Mouse (Mus musculus) neural tube, embryonic 14.5 days (tissue): Measurements from ENCODE around the gene Tatdn2. TPM values are rescaled to one million over a fixed set of nuclear protein-coding genes. Genes with fewer than 3 reads are reported as not detected.

Experiments
- ATAC-seq: fragments of 200-750 bp; cut with Nextera tagmentation; 2 replicates; pipeline ENCODE4 v1.8.0; 2017; ENCODE audit warnings: low read depth, mild to moderate bottlenecking, moderate TSS enrichment, moderate library complexity
- H3K27ac ChIP-seq: fragments of 300-500 bp; sonication (generic); 2 replicates; pipeline ENCODE4 v1.5.1; 2014; ENCODE audit warnings: low read depth, mild to moderate bottlenecking, control low read depth, low read length, moderate library complexity, mixed read lengths
- H3K27me3 ChIP-seq: fragments of 300-500 bp; sonication (generic); 2 replicates; pipeline ENCODE4 v1.6.1; 2014; ENCODE audit warnings: low read length; ENCODE audit not compliant: control insufficient read depth, insufficient read depth
- H3K36me3 ChIP-seq: fragments of 300-500 bp; sonication (generic); 2 replicates; pipeline ENCODE4 v1.6.1; 2014; ENCODE audit warnings: low read length, mixed read lengths; ENCODE audit not compliant: control insufficient read depth, insufficient read depth
- H3K4me1 ChIP-seq: fragments of 300-500 bp; sonication (generic); 2 replicates; pipeline ENCODE4 v1.6.1; 2014; ENCODE audit warnings: low read length; ENCODE audit not compliant: control insufficient read depth, insufficient read depth
- H3K4me2 ChIP-seq: fragments of 300-500 bp; sonication (generic); 2 replicates; pipeline ENCODE4 v1.6.1; 2014; ENCODE audit warnings: mild to moderate bottlenecking, low read depth, low read length, control low read depth
- H3K4me3 ChIP-seq: fragments of 300-500 bp; sonication (generic); 2 replicates; pipeline ENCODE4 v1.5.1; 2014; ENCODE audit warnings: low read depth, low read length, control low read depth, mixed read lengths
- H3K9ac ChIP-seq: fragments of 300-500 bp; sonication (generic); replicated peaks from 2 replicates; pipeline ENCODE4 v1.6.1; 2014; ENCODE audit warnings: low read depth, mild to moderate bottlenecking, control low read depth, low read length, mixed read lengths
- H3K9me3 ChIP-seq: fragments of 300-500 bp; sonication (generic); 2 replicates; pipeline ENCODE4 v1.6.1; 2016; ENCODE audit warnings: low read length; ENCODE audit not compliant: control insufficient read depth
- WGBS: fragments of 180-500 bp; shearing (Covaris S2); extraction: QIAGEN DNeasy Blood & Tissue Kit; methylation state at CpG from one replicate; pipeline ENCODE4 v1.1.7; 2014; 5-methylcytosine and 5-hydroxymethylcytosine counted together
- microRNA-seq: library from miRNA; unstranded; fragments of <30 nt; microRNA quantifications from one replicate; pipeline ENCODE4, GENCODE M21; 2016
- polyA plus RNA-seq: library from polyadenylated mRNA; unstranded; fragments of >200 nt; fragmentation: Nextera tagmentation; extraction: Ambion mirVana; gene quantifications from 2 replicates; pipeline ENCODE4 v1.2.1, GENCODE M21; 2014

Tatdn2 gene
- polyA plus RNA-seq, 1 experiment from 2014 or later = 2.0 TPM

- H3K27me3 ChIP-seq = no peaks in the 10 kb centered on the region; the same call in 1 of the 2 replicates
- H3K36me3 ChIP-seq = 0 out of 2 replicates have a peak, but pooled peaks cover 4% of the 10 kb centered on the region
- WGBS = 58% methylated on average over 1 of the region's 1 CpGs
- no peak overlapping the region for H3K4me2 ChIP-seq
- H3K9ac ChIP-seq = no peak overlapping the region
- H3K4me3 ChIP-seq = no peak overlapping the region
- no peak overlapping the region for H3K27ac ChIP-seq
- peaks cover 10% of the 10 kb centered on the region for H3K4me1 ChIP-seq
- H3K9me3 ChIP-seq = no peaks in the 10 kb centered on the region
- ATAC-seq = no peak
Observed at GRCm38 (mm10) chr6:113743111-113743510, 46.3 kb downstream of the Tatdn2 start.

DNA sequence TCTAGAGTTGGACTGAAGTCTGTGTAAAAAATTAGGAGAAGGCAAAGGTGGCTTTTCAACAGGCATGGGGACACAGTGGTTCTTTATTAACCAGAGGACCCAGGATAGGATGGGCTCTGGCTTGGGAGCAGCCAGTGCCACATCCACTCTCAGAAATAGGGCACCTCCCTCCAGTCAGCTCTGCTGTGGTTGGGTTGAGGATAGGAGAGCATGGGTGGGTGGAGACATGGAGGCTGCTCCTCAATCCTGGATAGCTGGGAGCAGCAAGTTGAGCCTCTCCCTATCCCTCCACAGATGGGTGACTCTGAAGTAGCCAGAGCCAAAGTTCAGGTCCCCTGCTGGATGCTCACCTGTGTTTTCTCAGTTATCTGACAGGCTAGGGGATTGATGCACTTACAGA, 48.3 kb downstream of the Tatdn2 start:
- Histone ChIP-seq H3K27me3 (no peaks in the 10 kb centered on the region; the same call in 1 of the 2 replicates), H3K27ac (no peak overlapping the region), H3K9me3 (no peaks in the 10 kb centered on the region), H3K9ac (no peak overlapping the region), H3K4me2 (no peak overlapping the region), H3K4me3 (no peak overlapping the region), H3K4me1 (no peaks in the 10 kb centered on the region; the same call in 1 of the 2 replicates), H3K36me3 (0 out of 2 replicates have a peak, but pooled peaks cover 4% of the 10 kb centered on the region)
- ATAC-seq = no peak

DNA sequence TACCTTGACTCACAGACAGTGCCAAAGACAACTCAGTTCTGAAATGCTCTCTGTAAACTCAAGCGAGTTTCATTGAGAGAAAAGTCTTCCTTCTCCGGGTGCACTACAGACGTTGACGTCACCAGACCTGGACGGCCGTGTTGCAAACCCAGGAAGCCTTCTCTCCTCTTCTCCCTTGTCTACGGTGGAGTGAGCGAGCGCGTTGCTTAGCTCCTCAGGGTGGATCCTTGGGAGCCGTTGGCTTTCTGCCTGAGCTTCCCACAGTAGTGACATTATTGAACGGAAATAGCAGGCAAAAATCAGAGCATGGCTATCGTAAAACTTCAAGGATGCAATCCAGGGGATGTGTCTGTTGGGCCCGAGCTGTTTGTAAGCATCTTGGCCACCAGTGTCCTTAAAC, 50.4 kb downstream of the Tatdn2 start:
- Histone ChIP-seq H3K27ac (no peak overlapping the region), H3K9ac (no peak overlapping the region), H3K36me3 (0 out of 2 replicates have a peak, but pooled peaks cover 4% of the 10 kb centered on the region), H3K27me3 (no peaks in the 10 kb centered on the region), H3K4me3 (no peak overlapping the region), H3K9me3 (no peaks in the 10 kb centered on the region), H3K4me2 (no peak overlapping the region), H3K4me1 (no peaks in the 10 kb centered on the region)
- ATAC-seq = no peak
- 88% methylated on average over 14 of the region's 14 CpGs for whole genome bisulfite sequencing

DNA sequence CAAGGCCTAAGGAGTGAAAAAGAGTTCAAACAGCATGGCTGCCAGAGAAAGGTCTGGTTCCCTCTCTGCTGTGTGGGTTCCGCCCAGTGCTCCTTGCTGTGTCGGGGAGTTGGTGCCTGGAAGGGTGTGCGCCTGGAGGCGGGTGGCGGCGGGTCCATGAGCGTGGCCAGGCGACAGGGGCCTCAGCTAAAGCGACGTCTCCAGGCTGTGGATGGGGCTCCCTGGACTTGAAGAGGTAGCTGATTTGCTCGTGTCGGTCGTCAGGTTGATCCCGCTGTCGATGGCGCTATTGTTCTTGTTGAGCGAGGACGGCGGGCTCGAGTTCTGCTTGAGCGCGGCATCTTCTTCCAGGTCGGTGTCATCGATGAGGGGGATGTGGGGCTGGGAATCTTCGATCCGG, 51.5 kb downstream of the Tatdn2 start:
- no peak for ATAC-seq
- no peaks in the 10 kb centered on the region for H3K27me3 ChIP-seq
- no peak overlapping the region for H3K4me3 ChIP-seq
- 0 out of 2 replicates have a peak, but pooled peaks cover 4% of the 10 kb centered on the region for H3K36me3 ChIP-seq
- no peaks in the 10 kb centered on the region for H3K4me1 ChIP-seq
- 33% methylated on average over 26 of the region's 26 CpGs for WGBS
- H3K9me3 ChIP-seq = no peaks in the 10 kb centered on the region
- H3K4me2 ChIP-seq = no peak overlapping the region
- no peak overlapping the region for H3K9ac ChIP-seq
- H3K27ac ChIP-seq = no peak overlapping the region

DNA sequence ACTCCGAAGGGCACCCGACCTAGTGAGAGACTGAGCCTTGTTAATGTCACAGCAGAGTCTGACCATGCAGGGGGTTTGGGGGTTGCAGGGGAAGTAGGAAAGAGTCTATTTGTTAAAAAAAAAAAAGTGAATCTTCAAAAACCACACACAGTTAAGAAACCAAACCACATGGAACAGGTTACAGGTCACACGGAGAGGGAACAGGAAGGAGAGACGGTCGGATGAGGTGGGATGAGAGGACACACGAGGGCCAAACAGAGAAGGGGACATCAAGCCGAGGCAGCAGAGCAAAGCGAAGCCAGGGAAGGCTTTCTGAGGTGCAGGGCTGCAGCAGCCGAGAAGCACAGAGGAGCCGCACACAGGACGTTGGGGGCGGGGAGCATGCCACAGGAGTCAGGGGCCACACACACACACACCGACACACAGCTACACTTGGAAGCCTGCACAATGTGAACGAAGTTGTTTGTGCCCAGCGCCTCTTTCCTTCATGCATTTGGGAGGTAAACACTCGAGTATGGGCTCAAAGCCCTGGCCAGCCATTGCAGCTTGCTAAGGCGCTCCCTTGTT, 52.4 kb downstream of the Tatdn2 start:
- Histone ChIP-seq H3K4me1 (no peaks in the 10 kb centered on the region), H3K4me3 (no peak overlapping the region), H3K36me3 (0 out of 2 replicates have a peak, but pooled peaks cover 4% of the 10 kb centered on the region), H3K9ac (no peak overlapping the region), H3K9me3 (no peaks in the 10 kb centered on the region), H3K27me3 (no peaks in the 10 kb centered on the region), H3K4me2 (no peak overlapping the region), H3K27ac (no peak overlapping the region)
- 64% methylated on average over 17 of the region's 17 CpGs for WGBS
- no peak for ATAC-seq

Small RNA genes lying within 50 kb of the gene (microRNA-seq; reads per million reads assigned to microRNA genes)
- 0.85 reads per million for gene Mir7042

Other genes with a start within 250 kb of the Tatdn2 start
- gene Il17re, start 238.6 kb upstream of the Tatdn2 start, polyA plus RNA-seq = 0.21 and 0.28 TPM in 2 replicates
- gene Il17rc, start 225.6 kb upstream of the Tatdn2 start, polyA plus RNA-seq = 1.6 and 2.4 TPM in 2 replicates
- 66.4 and 72.4 TPM in 2 replicates for gene Creld1, start 213.8 kb upstream of the Tatdn2 start, polyA plus RNA-seq
- gene Prrt3, start 195.1 kb upstream of the Tatdn2 start, polyA plus RNA-seq = 8.4 and 9.1 TPM in 2 replicates
- gene Emc3, start 165.4 kb upstream of the Tatdn2 start, polyA plus RNA-seq = 111 and 116 TPM in 2 replicates
- 1.2 and 1.5 TPM in 2 replicates for gene Fancd2, start 165.4 kb upstream of the Tatdn2 start, polyA plus RNA-seq
- gene Fancd2os, start 96.3 kb upstream of the Tatdn2 start, polyA plus RNA-seq = not detected in 2 replicates
- gene Brk1, start 92.3 kb upstream of the Tatdn2 start, polyA plus RNA-seq = 260 and 276 TPM in 2 replicates
- gene Vhl, start 73.1 kb upstream of the Tatdn2 start, polyA plus RNA-seq = 83.1 and 84.7 TPM in 2 replicates
- 1.5 and 2.5 TPM in 2 replicates for gene Irak2, start 58.6 kb upstream of the Tatdn2 start, polyA plus RNA-seq
- gene Ghrl, start 22.8 kb downstream of the Tatdn2 start, polyA plus RNA-seq = 0.57 and 1.5 TPM in 2 replicates
- gene Sec13, start 43.7 kb downstream of the Tatdn2 start, polyA plus RNA-seq = 191 and 210 TPM in 2 replicates